Mouse (Mus musculus): ENCODE results near the gene Sae1.

DNA sequence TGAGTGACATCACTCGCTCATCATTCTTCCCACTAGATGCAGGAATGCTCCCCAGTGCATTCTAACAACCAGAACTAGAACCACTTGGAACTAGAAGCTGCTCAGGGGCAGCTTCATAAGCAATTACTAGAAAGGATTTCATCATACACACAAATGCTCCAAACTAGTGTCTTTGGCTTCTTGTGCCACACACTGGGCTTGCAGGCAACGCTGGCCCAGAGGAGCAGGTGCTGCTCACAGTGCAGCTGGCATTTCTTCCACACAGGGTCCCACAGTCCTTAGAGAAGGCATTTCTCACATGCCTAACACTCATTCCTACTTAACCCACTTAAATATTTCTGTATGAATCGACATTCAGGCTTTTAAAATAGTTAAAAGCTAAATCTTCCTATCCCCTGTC lies 30.0 kb downstream of the Sae1 start:
- no peak for TF ChIP-seq POLR2A (IDR thresholded peaks at IDR 0.05; ENCODE audit: borderline replicate concordance, extremely low read depth, insufficient read depth, insufficient read length, poor library complexity, severe bottlenecking)
- no peak for TF ChIP-seq CTCF (IDR thresholded peaks at IDR 0.05; ENCODE audit: borderline replicate concordance, extremely low read depth, insufficient read depth, insufficient read length)

All from brain, embryonic 14.5 days (tissue).